Mouse (Mus musculus): ENCODE results near the gene Pnmal1. TPM values are rescaled to one million over a fixed set of nuclear protein-coding genes. Genes with fewer than 3 reads are reported as not detected.

Gene Pnmal1
- polyA plus RNA-seq (2021; fragmentation: Nextera tagmentation) = 54.7 and 66.6 TPM in 2 replicates
- long read RNA-seq, experiment 1, full-length matches to known transcripts = 303 of 451 reads
- long read RNA-seq, experiment 1, partial matches to known transcripts = 134 of 451 reads
- long read RNA-seq, experiment 1, other reads (novel, unspliced or antisense) = 14 of 451 reads
- long read RNA-seq, experiment 2, full-length matches to known transcripts = 58 of 150 reads
- long read RNA-seq, experiment 2, partial matches to known transcripts = 32 of 150 reads
- long read RNA-seq, experiment 2, other reads (novel, unspliced or antisense) = 60 of 150 reads

DNA sequence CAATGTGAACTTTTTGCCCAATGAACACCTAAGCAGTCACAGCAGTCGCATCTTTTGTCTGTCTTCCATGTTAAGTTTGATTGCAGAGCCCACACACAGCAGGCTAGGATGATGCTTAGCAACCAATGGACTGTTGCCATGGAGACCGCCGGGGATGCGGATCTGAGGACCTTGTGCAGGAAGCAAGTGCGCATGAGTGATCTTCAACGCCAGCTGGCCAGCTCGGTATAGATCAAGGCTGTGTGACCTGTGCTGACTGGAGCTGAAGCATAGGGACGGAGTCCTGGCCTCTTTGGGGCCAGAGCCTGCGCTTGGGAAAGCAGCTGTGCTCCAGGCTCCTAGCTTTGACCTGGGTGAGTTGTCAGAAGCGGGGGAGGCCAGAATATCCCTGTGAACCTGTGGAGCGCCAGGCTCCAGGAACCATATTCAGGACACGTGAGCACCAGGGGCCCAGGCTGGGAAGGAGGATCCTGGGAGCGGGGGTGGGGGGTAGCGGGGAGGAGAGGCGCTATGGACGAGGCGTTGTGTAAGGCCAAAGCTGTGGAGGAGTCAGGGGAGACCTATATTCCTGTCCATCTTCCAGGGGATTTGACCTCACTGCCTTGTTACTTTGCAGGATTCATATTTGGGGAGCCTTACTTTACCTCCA, at the start of gene Pnmal1:
TSS of gene Pnmal1 (plus strand) at position 141 of the 649 bp plus-strand sequence.

DNA sequence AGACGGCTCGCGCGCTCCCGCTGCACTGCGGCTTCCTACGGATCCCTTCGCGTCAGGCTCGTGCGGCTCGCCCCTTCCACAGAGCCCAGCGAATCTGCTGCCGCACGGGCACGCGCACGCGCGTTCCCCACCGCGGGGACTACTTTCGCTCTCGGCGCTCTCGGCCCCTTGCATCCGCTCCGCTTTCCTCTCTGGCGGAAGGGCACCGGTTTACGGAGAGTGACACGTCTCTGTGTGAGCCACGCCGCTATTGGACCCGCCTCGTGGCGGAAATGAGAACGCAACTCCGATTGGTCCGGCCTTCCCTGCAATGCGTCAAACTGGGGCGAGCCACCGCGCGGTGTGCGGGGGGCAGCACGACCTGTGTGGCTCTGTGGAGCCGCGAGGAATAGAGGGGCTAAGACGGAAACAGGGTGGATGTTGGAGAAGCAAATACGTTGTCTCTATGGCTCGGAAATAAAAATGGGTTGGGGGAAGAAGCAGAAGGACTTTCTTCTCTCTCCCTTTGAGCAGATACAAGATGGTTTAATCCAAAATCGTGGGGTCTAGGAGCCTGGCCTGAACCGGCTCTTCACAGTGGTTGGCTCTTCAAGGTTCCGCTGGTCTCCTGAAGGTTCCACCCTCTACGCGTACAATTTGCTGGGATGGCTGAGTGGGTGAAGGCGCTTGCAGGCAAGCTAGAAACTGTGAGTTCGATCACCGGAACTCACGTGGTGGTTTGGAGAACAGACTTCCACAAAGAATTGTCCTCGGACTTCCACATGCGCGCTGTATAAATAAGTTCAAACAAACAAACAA, 35.2 kb upstream of the Pnmal1 start, which contains the start of gene Calm3:
TSS of gene Calm3 (minus strand) at position 78 of the 798 bp plus-strand sequence.

DNA sequence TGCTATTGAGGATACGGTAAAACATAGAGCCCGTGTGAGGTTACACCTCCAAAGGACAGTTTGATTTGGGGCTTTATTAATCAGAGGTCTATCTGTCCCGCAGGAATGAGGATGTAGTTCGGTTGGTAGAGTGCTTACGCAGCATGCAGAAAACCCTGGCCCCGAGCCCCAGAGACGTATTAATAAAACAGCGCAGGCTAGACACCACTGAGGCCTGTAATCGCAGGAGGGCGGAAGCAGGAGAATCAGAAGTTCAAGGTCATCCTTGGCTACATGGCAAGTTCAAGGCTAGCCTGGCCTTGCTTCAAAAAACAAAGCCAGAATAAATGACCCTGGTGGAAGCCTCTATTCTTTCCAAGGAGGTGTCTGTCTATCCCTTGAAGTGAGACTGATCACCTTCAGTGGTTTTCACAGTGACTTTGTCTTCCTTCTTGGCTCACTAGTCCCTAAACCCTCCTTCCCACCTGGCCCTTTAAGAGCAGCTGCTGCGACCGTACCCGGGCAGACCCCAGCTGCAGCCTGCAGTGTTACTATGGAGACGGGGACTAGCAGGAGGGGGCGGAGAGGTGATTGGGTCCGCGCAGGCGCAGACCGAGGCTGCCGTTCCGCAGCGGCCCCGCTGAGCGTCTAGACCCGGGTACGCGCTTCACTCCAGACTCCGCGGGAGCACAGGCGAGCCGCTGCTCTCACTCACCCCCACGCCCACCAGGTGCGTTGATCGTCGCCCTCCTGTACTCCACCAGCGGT, 15.2 kb upstream of the Pnmal1 start, which contains the start of gene Pnmal2:
TSS of gene Pnmal2 (plus strand) at position 622 of the 747 bp plus-strand sequence.

DNA sequence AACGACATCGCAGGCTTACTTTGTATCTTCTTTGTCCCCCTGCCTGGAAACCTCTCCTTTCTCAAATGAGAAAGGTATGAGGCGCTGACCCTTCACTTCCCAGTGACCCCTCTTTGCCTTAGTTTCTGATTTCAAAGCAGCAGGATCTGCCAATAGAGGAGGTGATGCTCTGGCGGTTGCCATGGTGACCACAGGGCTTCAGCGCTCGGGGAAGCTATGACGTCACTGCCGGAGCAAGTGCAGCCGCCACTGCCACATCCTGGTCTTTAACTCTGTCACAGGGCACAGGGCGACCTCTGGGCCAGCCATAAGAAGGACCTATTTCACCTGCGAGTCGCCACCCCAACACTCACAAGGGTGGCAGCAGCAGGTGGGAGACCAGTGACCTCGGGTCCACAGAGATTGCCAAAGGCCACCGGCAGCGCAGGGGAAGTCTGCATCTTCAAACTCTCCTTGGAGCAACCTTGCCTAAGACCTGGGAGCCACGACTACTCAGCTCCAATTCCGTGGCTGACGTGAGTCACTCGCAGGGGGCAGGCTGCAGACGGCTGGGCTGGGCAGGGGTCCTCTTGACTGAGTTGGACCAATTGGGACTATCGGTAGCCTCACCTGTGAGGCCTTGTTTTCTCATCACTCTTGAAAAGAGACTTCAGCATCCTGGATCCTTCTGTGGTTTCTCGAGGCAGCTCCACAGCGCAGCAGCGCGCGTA, 23.5 kb downstream of the Pnmal1 start, which contains the start of gene Gm42372:
TSS of gene Gm42372 (plus strand) at position 228 of the 710 bp plus-strand sequence.

DNA sequence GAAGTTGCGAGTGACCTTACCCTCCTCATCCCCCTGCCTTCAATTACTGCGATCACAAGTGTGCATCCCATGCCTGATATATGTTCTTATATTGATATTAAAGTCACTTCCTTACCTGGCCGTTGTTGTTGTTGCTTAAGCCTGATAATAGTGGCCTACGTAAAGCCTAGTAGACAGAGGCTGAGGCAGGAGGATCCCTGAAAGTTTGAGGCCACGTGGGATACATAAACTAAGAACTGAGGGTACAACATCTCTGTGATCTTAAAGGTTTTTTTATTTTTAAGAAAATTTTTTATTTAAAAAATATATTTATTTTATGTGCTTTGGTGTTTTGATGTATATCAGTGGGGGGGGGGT, 33.0 kb downstream of the Pnmal1 start, which contains the start of gene Ccdc8:
TSS of gene Ccdc8 (plus strand) at position 258 of the 357 bp plus-strand sequence.

Other genes starting within 250 kb of the Pnmal1 start
- 0.23 and 0.48 TPM in 2 replicates for gene Ceacam9, start 237.8 kb upstream of the Pnmal1 start, polyA plus RNA-seq (2021; fragmentation: Nextera tagmentation)
- gene Ap2s1, start 221.3 kb upstream of the Pnmal1 start, polyA plus RNA-seq (2021; fragmentation: Nextera tagmentation) = 462 and 560 TPM in 2 replicates
- gene Slc1a5, start 178.3 kb upstream of the Pnmal1 start, polyA plus RNA-seq (2021; fragmentation: Nextera tagmentation) = 0.74 and 1.7 TPM in 2 replicates
- gene Strn4, start 143.8 kb upstream of the Pnmal1 start, polyA plus RNA-seq (2021; fragmentation: Nextera tagmentation) = 39.6 and 117 TPM in 2 replicates
- 22.6 and 23.2 TPM in 2 replicates for gene Fkrp, start 142.9 kb upstream of the Pnmal1 start, polyA plus RNA-seq (2021; fragmentation: Nextera tagmentation)
- gene Prkd2, start 116.8 kb upstream of the Pnmal1 start, polyA plus RNA-seq (2021; fragmentation: Nextera tagmentation) = 0.92 and 1.4 TPM in 2 replicates
- gene Dact3, start 84.4 kb upstream of the Pnmal1 start, polyA plus RNA-seq (2021; fragmentation: Nextera tagmentation) = 11.7 and 14.8 TPM in 2 replicates
- 4.2 and 7.8 TPM in 2 replicates for gene Gng8, start 67.9 kb upstream of the Pnmal1 start, polyA plus RNA-seq (2021; fragmentation: Nextera tagmentation)
- gene Ptgir, start 53.2 kb upstream of the Pnmal1 start, polyA plus RNA-seq (2021; fragmentation: Nextera tagmentation) = not detected in 2 replicates
- 463 and 548 TPM in 2 replicates for gene Calm3, start 35.6 kb upstream of the Pnmal1 start, polyA plus RNA-seq (2021; fragmentation: Nextera tagmentation)
- 78.1 and 86.9 TPM in 2 replicates for gene Pnmal2, start 15.0 kb upstream of the Pnmal1 start, polyA plus RNA-seq (2021; fragmentation: Nextera tagmentation)
- gene Gm42372, start 23.4 kb downstream of the Pnmal1 start, polyA plus RNA-seq (2021; fragmentation: Nextera tagmentation) = 12.2 and 12.7 TPM in 2 replicates
- gene Ccdc8, start 33.0 kb downstream of the Pnmal1 start, polyA plus RNA-seq (2021; fragmentation: Nextera tagmentation) = 0.26 and 0.40 TPM in 2 replicates
- gene Ppp5c, start 68.2 kb downstream of the Pnmal1 start, polyA plus RNA-seq (2021; fragmentation: Nextera tagmentation) = 143 and 174 TPM in 2 replicates
- gene Hif3a, start 102.7 kb downstream of the Pnmal1 start, polyA plus RNA-seq (2021; fragmentation: Nextera tagmentation) = 0.82 and 1.1 TPM in 2 replicates
- gene Psg16, start 114.4 kb downstream of the Pnmal1 start, polyA plus RNA-seq (2021; fragmentation: Nextera tagmentation) = 2.7 and 3.6 TPM in 2 replicates
- gene Ceacam3, start 190.6 kb downstream of the Pnmal1 start, polyA plus RNA-seq (2021; fragmentation: Nextera tagmentation) = not detected in 2 replicates
- gene Psg29, start 243.8 kb downstream of the Pnmal1 start, polyA plus RNA-seq (2021; fragmentation: Nextera tagmentation) = not detected in 2 replicates